25 mouse cellular contexts compared by ENCODE assay signal in genomic region chr17:90990747-90991146, GRCm38 (mm10).
DNase-seq lines count a peak whose midpoint lies in the region; ATAC-seq and TF ChIP-seq lines count a peak whose summit lies in the region.
"Had no signal": no experiment of that assay in that cellular context is flagged by ENCODE, and none has a peak within 500 bp of the region (broad histone marks: within the 10 kb centered on the region; RNA-seq: fewer than 3 reads in every experiment).

No protein-coding gene starts in this region.

- H3K36me3 ChIP-seq in midbrain, embryonic 10.5 days, result no peaks in the 10 kb centered on the region
- H3K36me3 ChIP-seq: embryonic facial prominence, embryonic 10.5 days; embryonic facial prominence, embryonic 13.5 days; forebrain, embryonic 12.5 days; forebrain, embryonic 15.5 days; heart, embryonic 10.5 days; heart, embryonic 13.5 days; hindbrain, embryonic 12.5 days had no signal

- TF ChIP-seq CTCF in lung, adult 2 months (IDR thresholded peaks at IDR 0.05; ENCODE audit: insufficient read depth, low read length), result no peak

- no peak for TF ChIP-seq POLR2A in lung, adult 2 months (IDR thresholded peaks at IDR 0.05; ENCODE audit: borderline replicate concordance, extremely low read depth, low read depth, low read length)

- WGBS in lung, adult 2 months, result 75% methylated on average over 2 of the region's 2 CpGs
- WGBS in midbrain, embryonic 10.5 days, result 82% methylated on average over 2 of the region's 2 CpGs

- no peak overlapping the region for H3K27ac ChIP-seq in midbrain, embryonic 10.5 days (replicated peaks)
- H3K27ac ChIP-seq: embryonic facial prominence, embryonic 10.5 days; embryonic facial prominence, embryonic 13.5 days; forebrain, embryonic 12.5 days; forebrain, embryonic 15.5 days; gastrocnemius, adult 2 months; heart, adult 2 months; heart, embryonic 10.5 days; heart, embryonic 13.5 days; hindbrain, embryonic 12.5 days; hindbrain, postnatal 0 days had no signal

- no peaks in the 10 kb centered on the region for H3K4me1 ChIP-seq in lung, adult 2 months (ENCODE audit: control insufficient read depth, insufficient read depth, low read length)
- peaks cover 7% of the 10 kb centered on the region for H3K4me1 ChIP-seq in midbrain, embryonic 10.5 days
- H3K4me1 ChIP-seq: embryonic facial prominence, embryonic 13.5 days; heart, embryonic 10.5 days; heart, embryonic 13.5 days had no signal

- peak; percentile 1 for DNase-seq in lung, postnatal 14 days
- no peak for DNase-seq in lung, adult 2 months
- DNase-seq in midbrain, embryonic 10.5 days (ENCODE audit: low spot score), result no peak
- DNase-seq in T-cell, adult 2 months (ENCODE audit: low spot score), result no peak
- DNase-seq: adrenal gland, postnatal 10 days; cerebellum, adult 18-20 months; cerebellum, adult 9-10 months; cerebellum, postnatal 14 days; embryo, embryonic 11 days; gastrocnemius, adult 2 months; gastrocnemius, postnatal 14 days; heart, adult 2 months had no signal

- no peaks in the 10 kb centered on the region for H3K27me3 ChIP-seq in midbrain, embryonic 10.5 days (ENCODE audit: low read depth, poor library complexity, severe bottlenecking)
- H3K27me3 ChIP-seq: embryonic facial prominence, embryonic 13.5 days; forebrain, embryonic 12.5 days; forebrain, embryonic 15.5 days; heart, embryonic 13.5 days; hindbrain, embryonic 12.5 days had no signal

- no peak overlapping the region for H3K4me3 ChIP-seq in lung, adult 2 months (replicated peaks; ENCODE audit: extremely low read depth, low read depth, low read length)
- H3K4me3 ChIP-seq in midbrain, embryonic 10.5 days, result no peak overlapping the region
- H3K4me3 ChIP-seq: embryonic facial prominence, embryonic 10.5 days; embryonic facial prominence, embryonic 13.5 days; erythroblast, embryonic 14.5 days; forebrain, embryonic 12.5 days; forebrain, embryonic 15.5 days; gastrocnemius, adult 2 months; heart, adult 2 months; heart, embryonic 10.5 days; heart, embryonic 13.5 days; hindbrain, embryonic 12.5 days had no signal

- H3K9me3 ChIP-seq in midbrain, embryonic 10.5 days (replicated peaks), result no peaks in the 10 kb centered on the region
- H3K9me3 ChIP-seq: embryonic facial prominence, embryonic 10.5 days; embryonic facial prominence, embryonic 13.5 days; forebrain, embryonic 12.5 days; forebrain, embryonic 15.5 days; heart, embryonic 10.5 days; heart, embryonic 13.5 days; hindbrain, embryonic 12.5 days had no signal

- ATAC-seq in common myeloid progenitor, adult 5-6 weeks (replicated peaks; ENCODE audit: low read depth, poor library complexity, severe bottlenecking), result 0 out of 2 replicates have a peak, but pooled peaks have one; percentile 26
- ATAC-seq in megakaryocyte, adult 5-6 weeks (ENCODE audit: poor library complexity, severe bottlenecking), result 0 out of 2 replicates have a peak, but pooled peaks have one; percentile 28
- ATAC-seq: forebrain, embryonic 15.5 days; hindbrain, postnatal 0 days; inflammation-experienced regulatory T-cells, adult 6 months; intestine, embryonic 16.5 days had no signal
